Mouse (Mus musculus): ENCODE results near the gene Trafd1.
"Not testable (repeated sequence)": the region's sequence is repeated elsewhere in the genome, so short reads cannot be mapped to it uniquely, and the experiment has no call there.

Gene Trafd1

DNA sequence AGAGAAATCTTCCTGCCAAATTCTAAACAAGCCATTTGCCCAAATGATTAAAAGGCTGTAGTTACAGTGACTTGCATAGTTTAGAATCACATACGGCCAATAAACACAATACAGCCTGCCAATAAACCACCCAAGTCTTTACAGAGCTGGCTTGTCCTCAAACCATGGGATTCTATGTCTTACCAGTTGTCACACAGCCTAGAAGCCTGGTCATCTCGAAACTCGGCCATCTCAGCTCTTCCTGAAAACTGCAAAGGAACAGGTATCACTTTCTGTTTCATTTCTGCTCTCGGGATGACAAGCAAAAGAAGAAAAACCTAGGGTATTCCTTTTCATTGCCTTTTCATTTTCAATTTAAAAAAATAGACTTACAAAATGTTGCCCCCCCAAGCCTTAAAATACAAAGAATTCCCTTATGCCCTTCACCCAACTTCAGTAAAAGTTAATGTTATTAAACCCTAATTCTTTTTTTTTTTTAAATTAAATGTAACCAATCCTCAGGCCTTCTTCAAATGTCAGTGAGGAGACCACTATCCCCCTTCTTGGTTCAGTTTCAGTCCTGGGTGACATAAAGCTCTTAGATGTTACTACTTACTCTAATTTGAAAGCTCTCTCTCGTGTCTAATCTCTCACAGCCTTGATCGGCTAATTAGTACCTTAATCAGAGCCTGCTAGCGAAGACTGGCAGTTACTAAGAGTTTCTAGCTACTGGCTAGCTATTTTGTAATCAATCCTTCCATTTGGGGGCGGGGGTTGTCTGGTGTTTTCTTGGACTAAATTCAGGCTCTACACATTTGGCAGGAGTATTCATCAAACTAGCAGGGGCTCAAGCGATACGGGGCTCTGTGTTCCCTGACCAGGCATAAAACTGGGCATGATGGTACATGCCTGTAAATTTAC, 1.3 kb downstream of the Trafd1 start:
- DNase-seq: no peak

DNA sequence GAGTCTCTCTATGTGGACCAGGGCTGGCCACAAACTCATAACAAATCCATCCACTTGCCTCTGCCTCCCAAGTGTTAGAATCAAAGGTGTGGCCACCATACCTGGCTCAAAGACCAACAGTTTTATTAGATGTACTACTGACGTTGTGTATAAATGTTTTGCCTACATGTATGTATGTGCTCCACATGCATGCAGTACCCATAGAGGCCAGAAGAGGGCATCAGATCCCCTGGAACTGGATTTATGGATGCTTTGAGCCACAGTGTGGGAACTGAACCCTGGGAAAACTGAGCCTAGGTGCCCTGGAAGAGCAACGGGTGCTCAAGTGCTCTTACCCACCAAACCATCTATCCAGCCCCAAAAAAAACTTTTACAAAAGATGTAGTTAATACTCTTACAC, 4.7 kb downstream of the Trafd1 start:
- DNase-seq: no peak

GRCm38 (mm10) chr5:121378678-121379256, 6.7 kb downstream of the Trafd1 start:
- no peak for DNase-seq

DNA sequence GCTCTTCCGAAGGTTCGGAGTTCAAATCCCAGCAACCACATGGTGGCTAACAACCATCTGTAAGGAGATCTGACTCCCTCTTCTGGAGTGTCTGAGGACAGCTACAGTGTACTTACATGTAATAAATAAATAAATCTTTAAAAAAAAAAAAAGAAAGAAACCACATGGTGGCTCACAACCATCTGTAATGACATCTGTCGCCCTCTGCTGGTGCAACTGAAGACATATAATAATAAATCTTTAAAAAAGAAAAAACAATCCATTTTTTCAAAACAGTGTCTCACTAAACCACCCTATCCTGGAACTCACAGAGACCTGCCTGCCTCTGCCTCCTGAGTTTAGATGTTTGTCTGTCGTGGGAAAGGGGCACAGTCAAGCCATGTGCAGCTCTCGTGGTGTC, 8.5 kb downstream of the Trafd1 start:
- DNase-seq: not testable (repeated sequence)

- DNase-seq: no peak
Measured at GRCm38 (mm10) chr5:121374790-121375189, 10.6 kb downstream of the Trafd1 start.

DNA sequence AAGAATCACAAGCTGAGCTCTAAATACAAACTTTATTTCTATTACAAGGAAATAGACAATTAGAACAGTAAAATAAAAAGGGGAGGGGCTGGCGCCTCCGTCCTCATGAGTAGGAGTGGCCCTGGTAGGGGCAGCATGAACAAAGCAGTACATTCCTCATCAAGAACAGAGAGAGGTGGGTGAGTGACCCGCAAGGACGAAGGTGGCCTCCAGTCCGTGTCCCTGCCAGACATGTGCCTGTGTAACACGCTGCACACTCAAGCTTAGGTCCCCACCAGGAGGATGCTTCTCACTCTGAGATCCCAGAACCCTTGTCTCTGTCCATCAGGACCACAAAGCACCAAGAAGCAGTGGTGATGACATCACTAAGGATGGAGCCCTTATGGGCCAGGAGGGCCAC, 13.7 kb downstream of the Trafd1 start:
- DNase-seq: no peak

DNA sequence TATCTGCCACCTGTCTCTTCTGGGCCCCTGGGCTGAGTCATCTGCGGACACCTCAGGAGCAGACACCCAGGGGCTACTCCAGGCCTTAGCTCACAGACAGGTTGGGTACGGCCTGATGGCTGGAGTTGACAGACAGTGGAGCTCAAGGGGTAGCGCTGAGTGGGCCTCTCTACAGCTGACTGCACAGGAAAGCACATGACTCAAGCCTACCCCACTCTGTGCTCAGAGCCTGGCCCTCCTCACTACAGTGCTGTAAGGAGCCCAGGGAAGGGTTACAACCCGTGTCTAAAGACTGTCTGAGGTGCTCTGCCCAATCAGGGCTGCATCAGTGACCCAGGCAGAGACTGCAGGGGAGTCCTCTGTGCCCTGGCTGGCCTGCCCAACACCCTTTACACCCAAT, 18.2 kb downstream of the Trafd1 start:
- DNase-seq: no peak

DNA sequence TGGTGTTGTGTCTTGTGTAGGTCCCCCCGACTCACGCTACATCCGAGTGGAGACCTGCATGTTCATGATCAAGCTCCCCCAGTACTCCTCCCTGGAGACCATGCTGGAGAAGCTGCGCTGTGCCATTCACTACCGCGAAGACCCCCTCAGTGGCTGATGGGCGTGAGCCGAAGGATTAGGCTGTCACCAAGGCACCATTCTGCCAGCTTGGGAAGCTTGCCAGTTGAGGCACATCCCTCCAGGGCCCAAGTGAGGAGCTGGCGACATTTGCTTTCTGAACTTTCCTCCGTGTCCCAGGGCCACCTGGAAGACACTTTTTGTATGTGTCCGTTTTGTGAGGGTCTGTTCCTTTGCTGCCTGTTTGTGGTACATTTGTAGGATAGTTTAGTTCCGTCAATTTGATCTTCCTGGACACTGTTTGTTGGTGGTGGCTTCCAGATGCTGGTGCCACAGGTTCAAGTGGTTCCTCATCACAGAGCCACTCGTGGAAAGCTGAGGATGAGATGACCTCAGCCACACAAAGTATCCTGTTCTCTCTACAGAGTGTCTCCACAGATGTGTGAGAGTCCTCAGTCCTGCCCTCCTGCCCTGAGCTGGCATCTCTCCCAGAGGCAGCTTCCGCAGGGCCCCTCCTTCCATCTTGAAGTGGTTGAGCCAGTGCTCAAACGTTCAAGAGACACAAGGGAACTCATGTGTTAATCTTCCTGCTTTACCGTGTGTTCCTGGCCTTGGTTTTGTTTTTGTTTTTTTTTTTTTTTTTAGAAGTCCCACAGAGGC, 18.8 kb downstream of the Trafd1 start:
- no peak for DNase-seq

- no peak for DNase-seq
Measured at GRCm38 (mm10) chr5:121363441-121363840, 22.0 kb downstream of the Trafd1 start.

DNA sequence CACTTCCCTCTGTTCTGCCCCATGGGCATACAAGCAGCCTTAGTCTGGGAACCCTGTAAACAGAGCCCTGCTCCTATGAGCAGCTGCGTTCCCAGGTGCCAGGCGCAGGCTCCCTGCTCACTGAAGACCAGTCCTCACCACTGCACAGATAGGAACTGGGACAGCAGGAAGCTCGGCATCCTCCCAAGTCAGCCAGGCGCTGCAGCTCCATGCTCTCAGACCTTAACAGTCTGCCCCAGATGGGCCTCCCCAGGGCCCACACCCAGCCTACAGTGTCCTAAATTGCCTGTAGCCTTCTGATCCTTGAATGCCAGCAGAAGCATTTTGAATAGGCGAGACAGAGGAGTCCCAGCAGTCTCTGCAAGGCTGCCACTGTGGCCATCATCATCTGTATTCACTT, 23.7 kb downstream of the Trafd1 start:
- no peak for DNase-seq

GRCm38 (mm10) chr5:121359229-121359628, 26.2 kb downstream of the Trafd1 start:
- no peak for DNase-seq

GRCm38 (mm10) chr5:121343997-121344396, 41.4 kb downstream of the Trafd1 start:
- no peak for DNase-seq

DNA sequence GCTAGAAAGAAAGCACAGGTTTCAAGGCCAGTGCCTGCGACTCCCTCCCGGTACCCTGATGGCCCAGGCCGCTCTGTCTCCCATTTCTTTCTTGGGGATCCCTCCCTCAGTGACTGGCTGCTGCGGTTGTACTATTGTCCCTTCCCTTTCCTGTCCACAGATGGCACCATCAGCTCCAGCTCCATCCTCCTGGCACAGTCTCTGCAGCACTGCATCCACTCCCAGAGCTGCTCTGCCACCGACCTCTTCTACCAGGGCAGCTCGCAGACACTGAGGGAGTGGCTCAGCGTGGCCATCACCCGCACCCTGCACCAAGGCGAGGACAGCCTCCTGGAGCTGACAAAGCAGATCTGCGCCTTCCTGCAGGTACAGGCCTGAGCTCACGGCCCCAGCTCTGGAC, 42.9 kb downstream of the Trafd1 start:
- no peak for DNase-seq

- no peak for DNase-seq
Measured at GRCm38 (mm10) chr5:121340965-121341473, 44.4 kb downstream of the Trafd1 start.

GRCm38 (mm10) chr5:121339507-121340230, 45.8 kb downstream of the Trafd1 start:
- DNase-seq: peak; percentile 46

GRCm38 (mm10) chr5:121336776-121337175, 48.7 kb downstream of the Trafd1 start:
- DNase-seq: no peak

DNA sequence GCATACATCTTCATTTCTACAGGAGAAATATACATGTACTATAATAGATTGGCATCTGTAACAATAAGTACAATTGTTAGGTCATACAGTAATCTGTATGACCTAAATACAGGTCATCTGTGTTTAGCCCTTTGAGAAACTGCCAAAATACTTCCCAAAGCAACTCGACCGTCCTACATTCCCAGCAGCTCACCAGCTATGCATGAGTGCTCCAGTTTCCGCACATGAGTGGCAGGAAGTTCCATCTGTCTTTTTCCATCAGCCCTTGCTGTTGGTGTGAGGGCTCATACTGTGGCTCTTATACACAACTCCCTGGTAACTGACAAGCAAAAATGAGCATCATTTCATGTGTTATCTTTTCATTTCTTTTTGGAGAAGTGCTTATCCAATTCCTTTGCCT, 49.4 kb downstream of the Trafd1 start:
- DNase-seq: peak; percentile 36

- no peak for DNase-seq
Measured at GRCm38 (mm10) chr5:121335426-121335825, 50.0 kb downstream of the Trafd1 start.

GRCm38 (mm10) chr5:121334454-121334853, 51.0 kb downstream of the Trafd1 start:
- DNase-seq: no peak

DNA sequence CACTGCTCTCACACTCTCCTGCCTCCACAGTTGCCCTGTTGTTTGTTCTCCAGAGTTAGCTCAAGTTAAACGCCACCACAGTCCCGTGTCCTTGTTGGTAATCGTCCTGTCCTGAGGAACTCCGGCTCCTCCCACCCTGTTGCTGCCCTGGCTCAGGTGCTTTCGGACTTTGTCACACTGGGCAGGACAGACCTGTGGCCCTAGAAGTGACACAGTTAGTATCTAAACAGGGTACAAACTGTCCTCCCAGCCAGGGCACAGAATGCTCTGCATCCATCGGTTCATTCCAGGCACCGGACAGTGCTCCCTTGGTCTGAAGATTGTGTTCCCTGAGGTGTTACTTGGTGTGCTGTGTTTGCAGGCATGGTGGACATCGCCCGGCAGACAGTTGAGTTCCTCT, 51.5 kb downstream of the Trafd1 start:
- DNase-seq: no peak

DNA sequence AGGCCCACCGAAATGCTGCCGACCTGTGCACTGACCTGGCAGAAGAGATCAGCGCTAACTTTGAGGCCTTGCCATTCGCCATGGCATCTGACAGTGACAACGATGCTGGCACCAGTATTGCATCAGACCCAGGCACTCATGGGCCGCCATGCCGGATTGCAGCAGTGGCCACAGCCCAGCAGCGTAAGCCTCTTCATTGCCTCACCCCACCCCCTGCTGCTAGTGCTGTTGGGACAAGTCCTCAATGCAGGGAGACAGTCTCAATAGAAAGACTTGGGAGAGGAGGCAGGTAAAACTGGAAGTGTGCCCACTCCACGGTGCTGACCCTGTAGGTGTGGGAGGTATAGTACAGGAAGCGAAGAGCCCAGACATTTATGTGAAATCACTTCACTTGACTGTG, 53.7 kb downstream of the Trafd1 start:
- DNase-seq: no peak

DNA sequence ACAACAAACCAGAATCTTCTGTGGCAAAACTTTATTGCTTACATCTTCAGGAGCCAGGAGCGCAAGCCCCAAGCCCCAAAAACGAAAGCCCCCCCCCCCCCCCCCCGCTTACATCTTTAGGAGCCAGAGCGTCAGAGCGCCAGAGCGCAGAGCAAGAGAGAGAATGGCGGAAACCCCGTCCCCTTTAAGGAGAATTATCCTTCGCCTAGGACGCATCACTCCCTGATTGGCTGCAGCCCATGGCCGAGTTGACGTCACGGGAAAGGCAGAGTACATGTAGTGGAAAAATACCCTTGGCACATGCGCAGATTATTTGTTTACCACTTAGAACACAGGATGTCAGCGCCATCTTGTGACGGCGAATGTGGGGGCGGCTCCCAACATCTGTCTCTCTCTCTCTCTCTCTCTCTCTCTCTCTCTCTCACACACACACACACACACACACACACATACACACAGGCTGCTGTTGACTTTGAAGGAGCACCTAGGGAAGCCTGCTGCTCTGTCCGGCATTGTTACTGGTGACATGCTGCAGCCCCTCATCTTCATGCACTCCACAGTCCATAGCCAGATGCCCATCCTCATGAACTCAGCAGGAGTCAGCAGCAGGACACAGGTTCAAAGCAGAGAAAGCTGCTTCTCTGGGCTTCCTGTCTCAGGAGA, 55.1 kb downstream of the Trafd1 start:
- DNase-seq: not testable (repeated sequence)

All from cerebellum, adult 11 months (tissue).